Mouse (Mus musculus) limb, embryonic 14.5 days (tissue): ENCODE data around the gene Selp. TPM values are rescaled to one million over a fixed set of nuclear protein-coding genes. Genes with fewer than 3 reads are reported as not detected.

Source experiments
- ATAC-seq: fragments of 200-750 bp; cut with Nextera tagmentation; 2 replicates; pipeline ENCODE4 v1.8.0; 2017; ENCODE audit warnings: low read depth, moderate number of reproducible peaks, moderate TSS enrichment; ENCODE audit not compliant: low FRiP score
- DNase-seq: peaks from one replicate; pipeline ENCODE4 v3.0.0-alpha.2; 2015; ENCODE audit warnings: low spot score
- H3K27ac ChIP-seq: fragments of 300-500 bp; sonication (generic); replicated peaks from 2 replicates; pipeline ENCODE4 v1.5.1; 2014; ENCODE audit warnings: low read depth, mild to moderate bottlenecking, low read length, moderate library complexity, mixed read lengths
- H3K27me3 ChIP-seq: fragments of 300-500 bp; sonication (generic); 2 replicates; pipeline ENCODE4 v1.6.1; 2014; ENCODE audit warnings: low read length, mixed read lengths; ENCODE audit not compliant: control insufficient read depth, insufficient read depth
- H3K36me3 ChIP-seq: fragments of 300-500 bp; sonication (generic); 2 replicates; pipeline ENCODE4 v1.6.1; 2014; ENCODE audit warnings: mild to moderate bottlenecking, low read length, moderate library complexity, mixed read lengths; ENCODE audit not compliant: control insufficient read depth, insufficient read depth
- H3K4me1 ChIP-seq: fragments of 300-500 bp; sonication (generic); 2 replicates; pipeline ENCODE4 v1.6.1; 2014; ENCODE audit warnings: antibody characterized with exemption, low read length, mixed read lengths; ENCODE audit not compliant: control insufficient read depth, insufficient read depth
- H3K4me2 ChIP-seq: fragments of 300-500 bp; sonication (generic); replicated peaks from 2 replicates; pipeline ENCODE4 v1.6.1; 2014; ENCODE audit warnings: low read depth, mild to moderate bottlenecking, low read length, moderate library complexity; ENCODE audit not compliant: severe bottlenecking
- H3K4me3 ChIP-seq: fragments of 300-500 bp; sonication (generic); replicated peaks from 2 replicates; pipeline ENCODE4 v1.5.1; 2014; ENCODE audit warnings: low read length
- H3K9ac ChIP-seq: fragments of 300-500 bp; sonication (generic); 2 replicates; pipeline ENCODE4 v1.6.1; 2014; ENCODE audit warnings: mild to moderate bottlenecking, low read depth, low read length, moderate library complexity; ENCODE audit not compliant: severe bottlenecking
- H3K9me3 ChIP-seq: fragments of 300-500 bp; sonication (generic); 2 replicates; pipeline ENCODE4 v1.6.1; 2016; ENCODE audit warnings: low read length; ENCODE audit not compliant: control insufficient read depth
- POLR2A ChIP-seq: fragments of 200-500 bp; IDR thresholded peaks from 2 replicates; pipeline ENCODE4 v1.8.0; 2012; ENCODE audit warnings: inconsistent platforms, mild to moderate bottlenecking, moderate library complexity, borderline replicate concordance; ENCODE audit not compliant: insufficient read depth, insufficient read length; ENCODE audit errors: extremely low read depth
- WGBS: fragments of 180-500 bp; shearing (Covaris S2); extraction: QIAGEN DNeasy Blood & Tissue Kit; methylation state at CpG from one replicate; pipeline ENCODE4 v1.1.7; 2014; 5-methylcytosine and 5-hydroxymethylcytosine counted together
- polyA plus RNA-seq, 2 experiments: library from polyadenylated mRNA; depleted of rRNA in 1 of 2; stranded (reverse) in 1 of 2; unstranded in 1 of 2; fragments of >200 nt; fragmentation: Nextera tagmentation in 1 of 2; extraction: Ambion mirVana in 1 of 2; gene quantifications; 2 replicates each; pipeline versions ENCODE4 v1.2.1 to v1.2.3; 2012 to 2014

Gene Selp
- polyA plus RNA-seq, 2 experiments: 0.14 to 0.24 TPM

- Histone ChIP-seq H3K36me3 (no peaks in the 10 kb centered on the region), H3K9me3 (no peaks in the 10 kb centered on the region), H3K4me1 (no peaks in the 10 kb centered on the region), H3K27ac (no peak overlapping the region), H3K4me3 (no peak overlapping the region), H3K9ac (no peak overlapping the region), H3K27me3 (no peaks in the 10 kb centered on the region), H3K4me2 (no peak overlapping the region)
- DNase-seq (no peak), ATAC-seq (no peak)
- TF ChIP-seq POLR2A: no peak
- 81% methylated on average over 11 of the region's 11 CpGs for WGBS
These were observed 36.0 kb upstream of the Selp start for GRCm38 (mm10) chr1:164079091-164079490.

GRCm38 (mm10) chr1:164083046-164083445 is 32.0 kb upstream of the Selp start:
- H3K4me1 ChIP-seq: no peaks in the 10 kb centered on the region
- WGBS: 86% methylated on average over 4 of the region's 4 CpGs

DNA sequence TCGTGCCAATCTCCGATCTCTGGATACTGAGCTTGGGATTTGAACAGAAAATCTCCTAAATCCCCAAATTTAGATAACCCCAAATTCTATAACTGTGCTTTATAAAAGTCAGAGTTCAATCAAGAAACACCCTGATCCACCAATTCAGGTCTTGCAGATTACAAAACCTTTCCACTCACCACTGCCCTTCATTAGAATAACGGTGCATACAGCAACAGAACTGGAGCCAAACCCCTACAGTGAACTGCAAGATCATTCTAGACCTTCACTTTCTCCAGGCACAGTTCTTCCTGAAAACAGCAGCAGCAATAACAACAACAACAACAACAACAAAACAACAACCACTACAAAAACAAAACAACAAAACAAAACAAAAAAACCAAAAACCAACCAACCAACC is 28.3 kb upstream of the Selp start:
- ATAC-seq (no peak), DNase-seq (no peak)
- Histone ChIP-seq H3K36me3 (no peaks in the 10 kb centered on the region), H3K4me1 (no peaks in the 10 kb centered on the region), H3K4me2 (no peak overlapping the region), H3K9me3 (no peaks in the 10 kb centered on the region), H3K27me3 (no peaks in the 10 kb centered on the region), H3K4me3 (no peak overlapping the region), H3K27ac (no peak overlapping the region), H3K9ac (no peak overlapping the region)
- 85% methylated on average over 3 of the region's 3 CpGs for WGBS
- no peak for TF ChIP-seq POLR2A

More at GRCm38 (mm10) chr1:164083046-164083445, 32.0 kb upstream of the Selp start:
- TF ChIP-seq POLR2A: no peak
- no peak overlapping the region for H3K4me3 ChIP-seq
- H3K27me3 ChIP-seq: no peaks in the 10 kb centered on the region
- no peaks in the 10 kb centered on the region for H3K36me3 ChIP-seq
- no peaks in the 10 kb centered on the region for H3K9me3 ChIP-seq
- no peak overlapping the region for H3K4me2 ChIP-seq
- DNase-seq (no peak), ATAC-seq (no peak)
- H3K9ac ChIP-seq: no peak overlapping the region
- no peak overlapping the region for H3K27ac ChIP-seq

GRCm38 (mm10) chr1:164087872-164088271 is 27.2 kb upstream of the Selp start:
- no peak overlapping the region for H3K27ac ChIP-seq
- H3K27me3 ChIP-seq: no peaks in the 10 kb centered on the region
- H3K9me3 ChIP-seq: no peaks in the 10 kb centered on the region
- WGBS: 92% methylated on average over 5 of the region's 5 CpGs
- H3K4me2 ChIP-seq: no peak overlapping the region
- H3K9ac ChIP-seq: no peak overlapping the region
- DNase-seq (no peak), ATAC-seq (no peak)
- no peak overlapping the region for H3K4me3 ChIP-seq
- TF ChIP-seq POLR2A: no peak
- H3K4me1 ChIP-seq: no peaks in the 10 kb centered on the region
- no peaks in the 10 kb centered on the region for H3K36me3 ChIP-seq

GRCm38 (mm10) chr1:164096780-164097179 is 18.3 kb upstream of the Selp start:
- no peak for TF ChIP-seq POLR2A
- H3K9me3 ChIP-seq: no peaks in the 10 kb centered on the region
- H3K4me3 ChIP-seq: no peak overlapping the region
- no peak overlapping the region for H3K4me2 ChIP-seq
- H3K9ac ChIP-seq: no peak overlapping the region
- H3K27ac ChIP-seq: no peak overlapping the region
- no peaks in the 10 kb centered on the region for H3K27me3 ChIP-seq
- no peak for ATAC-seq
- no peak for DNase-seq
- 57% methylated on average over 6 of the region's 6 CpGs for whole genome bisulfite sequencing
- H3K4me1 ChIP-seq: no peaks in the 10 kb centered on the region
- H3K36me3 ChIP-seq: no peaks in the 10 kb centered on the region

DNA sequence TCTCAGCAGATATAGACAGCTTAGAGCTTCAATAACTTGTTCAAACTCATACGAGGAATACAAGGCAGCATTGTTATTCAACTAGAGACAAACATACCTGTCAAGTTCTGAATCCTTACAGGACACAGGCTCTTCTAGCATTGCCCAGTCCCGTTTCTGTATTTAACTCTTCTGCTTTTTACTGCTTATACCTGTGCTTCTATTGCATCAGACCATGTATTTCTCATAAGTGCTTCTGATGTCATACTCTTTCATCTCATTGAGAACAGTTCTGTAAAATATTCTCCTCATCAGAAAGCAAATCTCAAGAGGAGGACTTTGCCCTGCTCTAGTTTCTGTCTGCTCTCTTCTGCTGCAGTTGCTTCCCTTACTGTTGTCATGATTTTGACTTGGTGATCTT is 17.2 kb upstream of the Selp start:
- no peak overlapping the region for H3K9ac ChIP-seq
- H3K27me3 ChIP-seq: no peaks in the 10 kb centered on the region
- DNase-seq (no peak), ATAC-seq (no peak)
- no peak overlapping the region for H3K27ac ChIP-seq
- H3K4me1 ChIP-seq: no peaks in the 10 kb centered on the region
- H3K4me2 ChIP-seq: no peak overlapping the region
- H3K36me3 ChIP-seq: no peaks in the 10 kb centered on the region
- no peak overlapping the region for H3K4me3 ChIP-seq
- WGBS: 79% methylated on average over 2 of the region's 2 CpGs
- H3K9me3 ChIP-seq: no peaks in the 10 kb centered on the region
- TF ChIP-seq POLR2A: no peak
